Mouse (Mus musculus) liver, embryonic 14 days (tissue): ENCODE measurements around the gene Nabp1. TPM values are rescaled to one million over a fixed set of nuclear protein-coding genes. Genes with fewer than 3 reads are reported as not detected.

Experiments
- polyA plus RNA-seq: library from polyadenylated mRNA; depleted of rRNA; stranded (reverse); fragments of >200 nt; gene quantifications from 2 replicates; pipeline ENCODE4 v1.2.3, GENCODE M21; 2012; rRNA removed

The Nabp1 gene
- polyA plus RNA-seq, result 3.9 and 4.5 TPM in 2 replicates

DNA sequence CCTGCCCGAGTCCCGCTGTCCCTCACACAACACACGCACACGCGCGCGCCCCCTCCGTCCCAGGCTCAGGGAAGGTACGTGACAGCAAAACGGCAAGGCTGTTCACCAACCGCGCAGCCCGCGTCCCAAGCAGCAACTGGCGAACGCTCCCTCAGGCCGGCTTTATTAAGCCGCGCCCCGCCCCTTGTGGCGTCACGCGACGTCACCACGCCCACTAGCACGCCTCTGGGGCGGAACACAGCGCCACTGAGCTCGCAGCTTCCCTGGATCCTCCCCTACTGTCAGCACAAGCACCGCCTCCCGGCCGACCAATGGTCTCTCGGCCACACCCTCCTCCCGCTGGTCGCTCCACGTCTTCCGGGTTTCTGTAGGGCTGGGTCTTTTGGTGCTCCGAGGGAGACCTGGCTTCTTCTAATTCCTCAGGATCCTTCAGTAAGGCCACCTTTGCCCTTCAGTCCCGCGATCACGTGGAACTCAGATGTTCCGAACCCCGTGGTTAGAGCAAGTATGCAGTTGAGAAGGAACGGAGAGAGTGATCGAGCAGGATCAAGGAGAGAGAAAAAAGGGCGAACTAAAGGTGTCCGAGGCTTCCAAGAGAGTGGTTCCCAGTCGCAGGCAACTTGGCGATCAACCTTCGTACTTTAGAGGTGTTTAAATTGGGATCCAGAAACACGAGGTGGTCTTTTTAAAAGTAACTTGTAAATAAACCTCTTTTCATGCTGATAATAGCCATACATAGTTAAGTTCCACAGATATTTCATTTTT, at the start of gene Nabp1:
TSS of gene Nabp1 (minus strand) at position 164 of the 765 bp plus-strand sequence.

Other genes with a start within 250 kb of the Nabp1 start
- gene Cavin2, start 189.3 kb downstream of the Nabp1 start, polyA plus RNA-seq, result 10.8 and 11.4 TPM in 2 replicates